Mouse (Mus musculus): ENCODE results near the gene Atp8b5.

Gene Atp8b5

DNA sequence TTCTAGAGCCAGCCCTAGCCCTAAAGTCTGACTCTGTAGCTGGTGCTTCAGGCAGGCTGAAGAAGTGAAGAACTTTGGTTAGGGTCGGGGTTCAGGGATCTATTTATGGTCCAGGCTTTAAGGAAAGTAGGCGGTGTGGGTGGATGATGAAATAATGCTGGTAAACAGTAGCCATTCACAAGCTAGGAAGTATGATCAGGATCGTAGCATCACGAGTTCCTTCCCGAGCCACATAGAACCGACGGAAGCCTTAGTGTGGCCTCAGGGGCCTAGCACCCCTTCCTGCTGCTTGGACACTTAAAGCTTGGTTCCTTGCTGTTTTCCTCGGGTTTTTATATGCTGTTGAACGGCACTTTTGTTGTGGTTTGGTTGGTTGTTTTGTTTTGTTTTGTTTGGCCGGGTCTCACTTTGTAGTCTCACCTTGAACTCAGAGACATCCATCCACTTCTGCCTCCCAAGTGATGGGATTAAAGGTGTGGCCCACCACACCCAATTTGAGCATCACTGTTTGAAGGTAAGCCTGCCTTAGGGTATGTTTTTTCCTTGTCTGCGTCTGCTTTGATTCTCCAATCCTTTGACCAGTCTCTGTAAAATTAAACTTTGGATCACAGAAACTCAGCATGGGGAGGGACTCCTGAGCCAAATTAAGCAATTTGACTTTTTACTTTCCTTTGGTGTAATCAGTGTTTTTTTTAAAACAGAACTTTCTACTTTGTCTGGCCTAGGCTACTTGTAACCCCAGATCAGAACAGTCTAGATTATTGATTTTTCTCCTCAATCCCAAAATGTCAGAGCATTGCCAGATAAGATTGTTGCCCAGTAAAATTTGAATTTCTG is 116.5 kb downstream of the Atp8b5 start:
- in situ Hi-C loops (cut with MseI, MboI): no loop called here

DNA sequence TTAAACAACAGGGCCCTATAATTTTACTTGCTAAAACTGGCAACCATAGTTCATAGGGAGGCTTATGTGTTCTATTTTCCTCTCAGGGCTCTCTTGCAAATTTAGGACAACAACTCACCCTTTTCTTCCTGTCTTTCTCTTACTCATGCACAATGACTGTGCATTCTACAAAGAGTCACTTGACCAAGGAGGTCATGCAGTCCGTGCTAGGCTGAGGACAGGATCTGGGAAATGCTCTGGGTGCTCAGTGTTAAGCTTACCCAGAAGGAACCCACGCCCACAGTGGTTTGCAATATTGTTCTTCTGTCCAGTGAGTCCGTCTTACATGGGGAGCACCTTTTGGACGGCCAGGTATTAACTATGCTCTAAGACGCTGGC is 117.1 kb downstream of the Atp8b5 start:
- in situ Hi-C loops (cut with MseI, MboI): no loop called here

DNA sequence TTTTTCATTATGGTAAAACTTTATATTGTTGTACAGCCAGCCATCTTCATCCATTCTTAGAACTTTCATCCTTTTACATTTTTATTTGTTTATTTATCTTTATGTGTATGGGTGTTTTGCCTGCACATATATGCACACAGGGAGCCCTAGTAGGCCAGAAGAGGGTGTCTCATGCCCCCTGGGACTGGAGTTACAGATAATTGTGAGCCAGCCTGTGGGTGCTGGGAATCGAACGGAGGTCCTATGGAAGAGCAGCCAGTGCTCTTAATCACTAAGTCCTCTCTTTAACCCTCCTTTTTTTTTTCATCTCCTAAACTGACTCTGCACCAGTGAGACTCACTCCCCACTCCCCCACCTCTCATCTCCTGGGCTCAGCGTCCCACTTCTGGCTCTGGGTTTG is 117.6 kb downstream of the Atp8b5 start:
- in situ Hi-C loops (cut with MseI, MboI): no loop called here

DNA sequence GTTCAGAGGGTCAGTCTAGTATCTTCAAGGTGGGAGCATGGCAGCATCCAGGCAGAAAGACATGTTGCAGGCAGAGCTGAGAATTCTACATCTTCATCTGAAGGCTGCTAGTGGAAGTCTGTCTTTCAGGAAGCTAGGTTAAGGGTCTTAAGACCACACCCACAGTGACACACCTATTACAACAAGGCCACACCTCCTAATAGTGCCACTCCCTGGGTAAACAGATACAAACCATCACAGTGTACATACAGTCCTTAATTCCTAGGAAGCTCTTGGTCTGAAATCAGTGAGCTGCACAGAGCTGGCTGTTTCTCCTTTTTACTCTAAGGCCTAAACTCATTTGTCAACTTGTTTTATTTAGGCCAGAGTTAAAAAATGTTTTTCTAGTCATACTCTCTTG is 120.0 kb downstream of the Atp8b5 start:
- in situ Hi-C loops (cut with MseI, MboI): no loop called here

DNA sequence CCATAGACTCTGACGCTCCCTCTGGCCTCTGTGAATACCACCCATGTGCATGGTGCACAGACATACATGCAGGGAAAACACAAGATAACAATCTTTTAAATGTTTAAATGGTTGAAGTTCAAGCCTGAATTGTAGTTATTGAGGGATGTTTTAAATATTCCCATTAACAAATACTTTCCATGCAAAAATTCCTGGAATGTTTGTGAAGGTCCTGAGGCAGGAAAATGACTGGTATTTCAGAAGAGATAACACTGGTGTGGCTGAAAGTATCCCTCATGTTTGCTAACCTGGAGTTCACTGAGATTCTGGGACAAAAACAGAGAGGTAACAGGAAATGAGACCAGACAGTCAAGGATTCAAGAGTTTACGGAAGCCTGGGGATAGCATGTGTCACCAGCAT is 122.4 kb downstream of the Atp8b5 start:
- in situ Hi-C loops (cut with MseI, MboI): no loop called here

DNA sequence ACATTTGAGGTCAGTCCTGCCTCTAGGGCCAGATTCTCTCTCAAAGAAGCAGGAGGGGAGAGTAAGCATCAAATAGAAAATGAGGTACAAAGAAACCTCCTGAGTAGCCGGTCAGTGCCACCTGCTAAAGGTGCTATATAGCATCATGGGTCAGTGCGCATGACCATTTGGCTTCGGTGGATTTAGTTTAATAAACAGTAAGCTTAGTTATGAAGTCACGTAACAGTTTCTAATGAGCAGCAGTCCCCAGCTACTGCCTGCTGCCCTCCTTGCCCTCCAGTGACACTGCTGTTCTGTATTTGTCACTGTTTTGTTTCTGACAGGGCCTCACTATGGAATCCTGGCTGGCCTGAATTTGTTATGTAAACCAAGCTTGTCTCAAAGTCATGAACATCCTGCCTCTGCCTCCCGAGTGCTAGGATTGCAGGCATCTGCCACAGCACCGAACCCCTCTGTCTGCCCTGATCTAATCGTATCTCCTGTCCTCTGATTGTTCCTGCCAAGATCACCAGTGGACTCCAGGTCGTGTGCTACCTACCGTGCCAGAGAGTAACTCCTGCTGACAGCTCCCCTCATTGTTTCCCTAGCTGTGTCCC is 123.0 kb downstream of the Atp8b5 start:
- in situ Hi-C loops (cut with MseI, MboI): no loop called here

DNA sequence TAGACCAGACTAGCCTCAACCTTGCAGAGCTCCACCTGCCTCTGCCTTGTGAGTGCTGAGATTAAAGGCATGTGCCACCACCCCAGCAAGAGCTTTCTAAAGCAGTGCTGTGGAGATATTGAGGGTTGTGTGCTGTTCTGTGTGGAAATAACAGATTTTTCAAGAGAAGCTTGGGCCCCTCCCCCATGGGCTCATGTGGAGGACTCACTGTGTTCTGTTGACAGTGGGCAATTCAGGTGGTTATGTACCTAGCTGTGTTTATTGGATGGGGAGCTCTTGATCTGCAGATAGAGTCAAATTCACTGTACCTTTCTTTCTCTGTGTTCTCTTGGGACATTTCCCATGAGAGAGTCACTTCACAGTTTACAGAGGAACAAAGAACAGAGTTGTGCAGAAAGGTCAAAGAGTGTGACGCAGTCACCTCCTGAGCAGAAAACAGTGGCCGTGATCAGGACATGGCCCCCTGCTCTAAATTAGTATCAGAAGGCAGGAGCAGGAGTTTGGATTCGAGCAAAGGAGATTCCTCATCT is 124.6 kb downstream of the Atp8b5 start:
- in situ Hi-C loops (cut with MseI, MboI): no loop called here

DNA sequence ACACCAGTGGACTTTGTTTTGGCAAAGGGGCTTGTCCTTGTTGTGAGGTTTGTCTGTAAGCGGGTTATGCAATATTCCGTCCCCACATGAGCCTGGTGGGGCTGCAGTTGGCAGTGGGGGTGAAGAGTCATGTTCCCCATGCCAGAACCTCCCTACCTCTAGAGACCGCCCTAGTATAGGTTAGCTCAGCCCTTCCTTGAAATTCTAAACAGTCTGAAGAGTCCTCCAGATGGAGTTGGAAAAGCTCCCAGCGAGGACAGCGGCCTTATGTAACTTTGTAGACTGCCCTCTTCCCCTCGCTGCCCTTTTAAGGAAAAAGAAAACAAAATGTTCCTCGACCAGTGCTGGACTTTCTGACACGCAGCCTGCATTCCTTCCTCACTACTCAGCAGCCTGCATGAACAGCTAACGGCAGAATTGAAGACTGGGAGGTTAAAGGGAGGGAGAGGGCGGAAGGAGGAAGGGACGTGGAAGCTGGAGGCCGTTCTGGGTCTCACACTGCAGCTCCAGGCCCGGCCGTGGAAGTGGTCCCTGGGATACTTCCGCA is 127.5 kb downstream of the Atp8b5 start:
- in situ Hi-C loops (cut with MseI, MboI): no loop called here

DNA sequence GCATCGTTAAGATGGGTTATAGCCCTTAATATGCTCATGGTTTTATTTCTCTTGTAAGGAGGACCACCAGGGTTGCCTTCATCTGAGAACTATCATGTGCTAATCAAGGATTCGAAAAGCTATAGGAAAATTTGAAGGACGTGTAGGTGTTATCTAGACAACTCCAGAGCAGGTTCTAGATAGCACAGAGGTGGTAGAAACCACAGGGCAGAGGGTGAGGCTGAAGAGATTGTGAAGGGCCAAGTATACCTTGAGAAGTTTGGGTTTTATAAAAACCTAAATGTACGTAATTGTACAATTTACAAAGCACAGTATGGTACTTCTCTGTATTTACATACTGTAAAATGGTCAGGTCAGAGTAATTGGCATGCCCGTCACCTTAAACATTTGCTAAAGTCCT is 128.2 kb downstream of the Atp8b5 start:
- in situ Hi-C loops (cut with MseI, MboI): no loop called here

DNA sequence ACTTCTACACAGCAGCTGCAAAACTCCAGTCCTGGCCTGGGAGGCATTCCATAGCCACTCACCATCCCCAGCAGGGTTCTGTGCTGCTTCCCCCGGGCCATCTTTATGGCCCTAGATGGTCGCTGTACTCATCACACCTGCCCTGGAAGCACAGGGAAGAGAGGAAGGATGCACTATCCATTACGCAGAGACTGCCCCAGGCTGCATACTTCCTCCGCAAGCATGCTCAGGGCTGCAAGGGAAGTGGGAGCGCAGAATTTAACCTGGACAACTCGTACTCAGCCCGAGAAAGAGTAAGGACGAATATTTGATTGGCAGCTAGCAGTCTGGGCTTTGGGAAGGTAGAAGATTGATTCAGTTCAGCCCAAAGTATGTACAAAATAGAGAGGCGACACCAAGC is 128.9 kb downstream of the Atp8b5 start:
- in situ Hi-C loops (cut with MseI, MboI): no loop called here

DNA sequence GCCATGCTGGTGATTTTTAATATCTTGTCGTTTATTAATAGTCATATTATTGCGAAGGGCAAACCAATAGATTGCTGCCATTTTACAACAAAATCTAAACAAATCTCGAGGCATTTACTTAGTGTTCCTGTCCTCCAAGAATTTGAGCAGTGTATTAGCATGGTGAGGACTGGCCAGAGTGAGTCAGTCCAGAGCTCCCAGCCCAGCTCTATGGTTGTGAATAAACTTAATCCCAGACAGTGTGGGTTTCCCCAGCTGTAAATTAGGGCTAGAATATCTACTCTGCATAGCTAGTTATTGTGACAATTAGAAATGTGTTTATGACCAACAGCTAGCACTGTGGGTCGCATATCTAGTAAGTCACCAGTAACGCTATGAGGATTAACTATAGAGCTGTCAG is 129.4 kb downstream of the Atp8b5 start:
- in situ Hi-C loops (cut with MseI, MboI): no loop called here

DNA sequence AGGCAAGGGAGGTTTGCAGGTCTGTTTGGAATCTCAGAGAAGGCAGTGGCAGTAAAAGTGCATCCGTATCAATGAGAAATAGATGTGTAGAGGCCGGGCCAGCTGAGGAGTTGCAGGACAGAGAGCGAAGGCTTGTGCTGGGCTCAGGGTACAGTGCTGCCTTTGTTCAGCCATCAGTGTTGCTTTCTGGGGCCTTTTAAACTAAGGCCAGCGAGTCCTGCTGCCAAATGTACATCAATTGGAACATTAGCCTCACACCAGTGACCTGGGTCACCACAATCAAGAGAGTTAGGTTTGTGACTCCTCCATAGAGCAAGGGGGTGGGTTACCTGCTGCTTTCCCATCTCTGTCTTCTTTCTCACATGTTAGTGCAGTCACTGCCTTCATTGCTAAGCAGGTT is 131.1 kb downstream of the Atp8b5 start:
- in situ Hi-C loops (cut with MseI, MboI): no loop called here

DNA sequence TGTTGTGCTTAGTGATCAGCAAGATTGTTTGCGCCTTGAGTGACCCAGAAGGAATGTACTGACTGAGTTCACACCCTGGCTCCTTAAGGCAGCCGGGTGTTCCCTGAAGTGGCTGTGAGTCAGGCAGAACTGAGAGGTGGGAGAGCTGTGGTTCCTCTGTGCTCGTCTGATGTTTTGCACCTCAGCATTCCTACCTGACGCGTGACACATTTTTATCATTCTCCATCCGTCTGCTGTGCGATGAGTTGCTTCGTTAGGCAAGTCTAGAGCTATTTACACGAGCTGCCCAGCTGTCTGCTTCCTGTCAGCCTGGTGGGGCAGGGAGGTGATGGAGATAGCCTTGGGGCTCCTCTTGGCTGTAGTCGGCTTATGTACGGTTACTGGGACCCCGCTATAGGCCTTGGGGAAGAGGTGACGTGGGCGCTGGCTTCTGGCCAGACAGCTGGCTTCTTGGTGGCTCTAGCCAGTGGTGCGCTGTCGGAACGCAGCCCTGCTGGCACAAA is 131.9 kb downstream of the Atp8b5 start:
- in situ Hi-C loops (cut with MseI, MboI): no loop called here

DNA sequence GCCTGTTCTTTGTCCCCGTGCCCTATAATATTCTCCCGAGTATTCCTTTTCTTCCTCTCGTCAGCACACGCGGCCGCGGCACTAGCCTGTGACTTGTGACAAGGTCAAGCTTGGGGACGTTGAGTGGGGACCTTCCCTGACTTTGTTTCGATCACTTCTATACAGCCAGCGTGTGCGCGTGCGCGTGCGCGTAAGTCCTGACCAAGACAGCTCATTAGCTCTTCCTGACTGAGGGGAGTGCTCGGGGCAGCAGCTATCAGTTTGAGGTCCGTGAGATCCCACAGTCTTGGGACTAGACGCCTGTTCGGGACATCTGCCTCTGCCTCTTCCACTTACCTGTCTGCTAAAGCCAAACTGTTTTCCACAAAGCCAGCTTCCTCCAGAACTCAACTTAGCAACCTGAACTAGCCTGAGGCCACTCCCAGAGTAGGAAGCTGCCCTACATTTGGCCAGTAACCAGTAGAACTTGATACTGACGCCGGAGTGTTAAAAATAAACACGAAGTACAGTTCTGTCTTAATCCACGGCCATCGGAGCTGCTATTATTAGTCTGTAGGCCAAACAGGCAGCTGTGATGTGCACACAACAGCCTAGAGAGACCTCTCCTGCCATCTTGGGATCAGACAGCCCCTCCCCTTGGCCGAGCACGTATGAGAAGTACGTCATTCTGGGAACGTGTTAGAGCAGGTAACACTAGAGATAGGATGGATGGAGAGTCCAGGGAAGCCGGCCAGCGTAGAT is 132.6 kb downstream of the Atp8b5 start:
- in situ Hi-C loops (cut with MseI, MboI): no loop called here

DNA sequence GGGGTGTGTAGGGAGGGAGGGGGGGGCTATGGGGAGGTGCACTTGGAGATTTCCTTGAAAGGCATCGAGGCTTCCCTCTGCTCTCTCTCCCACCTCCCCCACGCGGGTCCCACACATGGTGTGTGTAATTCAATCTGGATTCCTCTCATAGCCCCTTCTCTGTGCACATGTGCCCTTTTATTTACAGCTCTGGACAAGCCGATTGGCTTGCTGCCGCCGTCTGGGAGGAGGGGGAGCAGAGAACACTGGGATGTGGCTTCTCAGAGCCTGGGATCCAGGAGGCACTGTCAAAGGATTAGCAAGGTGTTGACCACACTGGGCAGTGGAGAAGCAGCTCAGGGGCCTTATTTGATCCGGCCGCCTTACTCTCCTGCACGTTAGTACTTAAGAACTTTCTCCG is 134.0 kb downstream of the Atp8b5 start:
- in situ Hi-C loops (cut with MseI, MboI): no loop called here

DNA sequence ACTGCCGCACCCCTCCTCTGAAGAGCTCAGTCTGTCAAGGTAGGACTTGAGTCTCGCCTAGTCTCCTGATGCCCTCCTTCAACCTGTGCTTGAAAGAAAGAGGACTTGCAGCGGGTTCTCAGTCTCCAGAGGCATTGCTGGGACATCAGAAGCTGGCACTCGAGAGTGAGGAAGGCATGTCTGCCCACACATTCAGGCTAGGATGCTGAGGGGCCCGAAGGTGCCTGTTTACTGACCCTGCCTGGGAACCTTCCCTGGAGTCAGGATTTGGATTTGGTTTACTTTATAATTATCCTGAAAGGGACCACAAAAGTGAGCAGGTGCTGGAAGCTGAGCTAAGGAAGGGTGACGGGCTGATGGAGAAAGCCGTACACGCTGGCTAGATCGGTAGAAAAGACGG is 134.5 kb downstream of the Atp8b5 start:
- in situ Hi-C loops (cut with MseI, MboI): no loop called here

DNA sequence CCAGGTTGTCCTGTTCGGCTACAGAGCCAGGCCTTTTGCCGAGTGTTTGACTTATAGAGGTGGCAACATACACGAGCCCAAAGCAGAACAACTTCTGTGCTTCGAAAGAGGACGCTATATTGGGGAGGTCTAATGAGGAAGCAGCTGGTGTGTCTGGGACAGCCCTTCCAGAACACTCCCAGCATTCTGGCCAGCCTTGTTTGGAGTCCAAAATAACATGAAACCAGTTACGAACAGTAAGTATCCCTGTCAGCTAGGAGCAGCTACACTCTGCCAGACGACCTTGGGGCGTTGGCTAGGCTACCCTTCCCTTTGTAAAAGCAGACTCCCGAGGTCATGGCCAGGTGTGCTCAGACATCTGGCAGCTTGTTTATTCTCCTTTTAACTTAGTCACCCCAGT is 135.3 kb downstream of the Atp8b5 start:
- in situ Hi-C loops (cut with MseI, MboI): no loop called here

DNA sequence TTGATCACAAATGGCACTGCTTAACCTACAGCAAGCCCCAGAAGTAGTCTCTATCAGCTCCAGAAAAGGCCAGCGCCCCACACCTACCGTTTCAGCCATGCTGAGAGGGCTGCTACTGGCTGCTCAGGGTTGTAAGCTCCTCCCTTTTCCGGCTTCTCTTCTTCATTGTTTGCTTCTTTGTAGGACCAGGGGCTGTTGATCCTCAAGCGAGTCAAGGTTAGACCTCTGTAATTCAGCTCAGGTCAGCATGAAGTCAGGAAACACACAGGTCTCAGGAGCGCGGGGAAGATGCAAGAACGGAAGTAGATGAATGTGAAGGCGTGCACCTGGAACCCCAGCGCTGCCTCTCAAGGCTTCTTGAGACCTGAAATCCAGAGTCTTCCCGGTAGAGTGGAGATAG is 137.7 kb downstream of the Atp8b5 start:
- in situ Hi-C loops (cut with MseI, MboI): no loop called here

DNA sequence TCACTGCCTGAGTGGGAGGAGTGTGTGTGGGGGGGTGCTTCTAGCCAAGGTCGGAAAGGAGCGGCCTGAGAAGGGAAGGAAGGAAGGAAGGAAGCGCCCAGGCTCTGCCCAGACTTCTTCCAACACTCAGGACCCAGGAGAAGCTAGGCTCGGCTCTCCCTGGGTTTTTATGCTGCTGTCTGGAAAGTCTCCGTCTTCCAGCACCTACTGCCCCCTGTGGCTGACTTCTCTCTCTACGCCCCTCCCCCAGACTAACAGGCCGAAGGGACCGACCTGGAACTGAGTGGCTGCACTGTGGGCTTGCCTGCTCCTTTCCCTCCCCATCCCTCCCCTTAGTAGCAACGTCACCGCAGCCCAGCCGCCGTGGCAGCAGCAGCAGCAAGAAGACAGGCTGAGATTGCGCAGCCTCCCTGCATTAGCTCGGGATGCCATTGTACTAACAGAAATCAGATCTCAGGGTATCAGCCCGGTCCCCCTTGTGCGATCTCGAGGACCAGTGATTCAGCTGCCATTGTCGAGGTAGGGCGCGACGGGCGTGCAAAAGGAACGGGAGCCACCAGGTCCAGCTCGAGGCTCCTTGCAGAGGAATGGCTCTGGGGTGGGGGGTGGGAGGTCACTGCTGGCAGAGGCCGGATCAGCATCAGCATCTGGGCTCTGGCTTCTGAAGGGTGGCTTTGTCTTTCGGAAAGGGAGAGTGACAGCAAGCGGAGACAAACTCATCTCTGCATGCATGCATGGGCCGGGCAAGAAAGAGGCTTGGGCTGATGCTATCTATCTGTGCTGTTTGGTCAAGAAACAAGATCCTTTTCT is 139.4 kb downstream of the Atp8b5 start:
- in situ Hi-C loops (cut with MseI, MboI): no loop called here

DNA sequence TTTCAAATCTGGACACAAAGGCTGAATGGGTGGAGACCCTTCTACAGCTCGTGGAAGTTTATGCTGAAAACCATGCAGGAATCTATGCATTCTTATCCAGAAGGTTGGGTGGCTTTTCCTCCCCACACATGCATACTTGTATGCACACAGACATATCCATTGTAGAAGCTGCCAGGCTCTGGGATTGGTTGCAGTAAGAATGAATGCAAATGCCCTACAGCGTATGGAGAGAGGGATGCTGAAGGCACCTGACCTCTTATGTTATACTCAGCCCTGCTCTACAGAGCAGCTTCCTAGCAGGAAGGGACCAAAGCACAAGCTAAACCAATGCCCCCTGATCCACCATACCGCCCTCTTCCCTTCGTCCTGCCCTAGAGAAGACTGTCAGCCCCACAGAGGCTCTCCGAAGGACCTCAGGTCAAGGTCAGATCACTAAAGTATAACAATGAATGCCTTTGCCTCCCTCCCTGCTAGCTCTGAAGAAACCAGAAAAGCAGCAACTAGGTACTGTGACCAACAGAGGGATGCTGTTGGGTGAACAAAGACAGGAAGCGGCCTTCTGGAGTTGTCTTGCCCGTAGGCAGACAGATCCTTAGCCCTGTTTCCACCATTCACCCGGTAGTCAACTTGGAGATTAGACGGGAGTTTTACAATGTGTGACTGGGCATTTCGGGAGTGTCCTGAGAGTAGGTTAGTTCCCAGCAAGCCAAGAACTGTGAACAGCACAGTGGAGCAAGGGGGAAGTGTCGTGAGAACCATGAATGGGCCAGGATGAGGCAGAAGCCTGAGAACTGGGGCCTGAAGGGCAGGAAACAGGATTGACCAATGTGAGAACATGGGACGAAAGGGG is 140.3 kb downstream of the Atp8b5 start:
- in situ Hi-C loops (cut with MseI, MboI): no loop called here

All from mouse trophoblast stem cell (cell line).